Mouse (Mus musculus) inflammation-experienced regulatory T-cells, adult 6 months (primary cell): ENCODE results near the gene Drap1. TPM values are rescaled to one million over a fixed set of nuclear protein-coding genes. Genes with fewer than 3 reads are reported as not detected.
A peak's percentile ranks its signal among the peaks of the same experiment; 100 is the strongest.

Experiments
- ATAC-seq: one replicate; pipeline ENCODE4 v1.8.0; 2017
- polyA plus RNA-seq, 3 experiments: library from polyadenylated mRNA; unstranded; fragments of 100-300 nt; shearing (Covaris generic); gene quantifications; one replicate each; pipeline ENCODE4 v1.2.1; 2017

The Drap1 gene
- polyA plus RNA-seq, 3 experiments from 2014 or later = 43.1 to 54.2 (median 47.1) TPM

DNA sequence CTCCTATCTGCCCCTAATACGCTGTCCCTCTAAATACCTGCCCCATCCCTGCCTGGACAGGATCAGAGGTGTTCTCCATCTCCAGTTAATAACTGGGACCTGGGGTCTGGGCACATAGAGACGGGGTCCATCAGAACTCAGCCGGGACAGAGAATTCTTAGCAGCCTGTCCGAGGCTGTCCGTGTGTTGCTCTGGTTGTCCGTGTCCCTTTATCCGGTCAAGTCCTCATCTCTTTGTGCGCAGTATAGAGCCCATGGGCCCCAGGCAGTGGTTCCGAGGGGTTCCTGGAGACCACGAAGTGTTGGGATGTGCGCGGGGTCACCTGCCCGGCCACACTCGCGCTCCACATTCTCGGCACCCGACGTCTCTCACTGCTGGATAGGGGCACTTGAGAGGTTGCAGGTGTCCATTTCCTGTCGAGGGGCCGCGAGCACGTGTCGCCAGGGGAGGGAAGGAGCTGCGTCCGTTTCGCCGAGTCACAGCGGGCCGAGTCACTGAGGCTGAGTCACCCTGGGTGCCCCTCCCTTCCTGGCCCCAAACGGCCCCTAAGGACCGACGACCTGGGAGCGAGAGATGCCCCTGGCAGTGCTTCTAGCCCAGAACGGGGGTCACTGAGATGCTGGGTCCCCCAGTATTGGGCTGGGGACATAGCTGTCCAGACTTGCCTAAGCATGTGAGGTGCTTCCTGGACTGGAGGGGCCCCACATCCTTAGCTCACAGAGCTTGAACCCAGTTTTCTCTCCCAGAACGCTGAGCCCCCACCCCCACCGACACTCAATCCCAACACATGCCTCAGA, 23.8 kb upstream of the Drap1 start:
- no peak for ATAC-seq

- ATAC-seq = peak; percentile 92
Observed at GRCm38 (mm10) chr19:5447515-5448353, 23.0 kb upstream of the Drap1 start, which contains the start of gene Fosl1. Fosl1 (plus strand) TSS chr19:5447547.

GRCm38 (mm10) chr19:5445747-5446146, 21.0 kb upstream of the Drap1 start:
- no peak for ATAC-seq

GRCm38 (mm10) chr19:5444954-5445353, 20.2 kb upstream of the Drap1 start:
- no peak for ATAC-seq

GRCm38 (mm10) chr19:5444371-5444908, 19.7 kb upstream of the Drap1 start:
- no peak for ATAC-seq

GRCm38 (mm10) chr19:5433951-5434350, 9.2 kb upstream of the Drap1 start:
- no peak for ATAC-seq

DNA sequence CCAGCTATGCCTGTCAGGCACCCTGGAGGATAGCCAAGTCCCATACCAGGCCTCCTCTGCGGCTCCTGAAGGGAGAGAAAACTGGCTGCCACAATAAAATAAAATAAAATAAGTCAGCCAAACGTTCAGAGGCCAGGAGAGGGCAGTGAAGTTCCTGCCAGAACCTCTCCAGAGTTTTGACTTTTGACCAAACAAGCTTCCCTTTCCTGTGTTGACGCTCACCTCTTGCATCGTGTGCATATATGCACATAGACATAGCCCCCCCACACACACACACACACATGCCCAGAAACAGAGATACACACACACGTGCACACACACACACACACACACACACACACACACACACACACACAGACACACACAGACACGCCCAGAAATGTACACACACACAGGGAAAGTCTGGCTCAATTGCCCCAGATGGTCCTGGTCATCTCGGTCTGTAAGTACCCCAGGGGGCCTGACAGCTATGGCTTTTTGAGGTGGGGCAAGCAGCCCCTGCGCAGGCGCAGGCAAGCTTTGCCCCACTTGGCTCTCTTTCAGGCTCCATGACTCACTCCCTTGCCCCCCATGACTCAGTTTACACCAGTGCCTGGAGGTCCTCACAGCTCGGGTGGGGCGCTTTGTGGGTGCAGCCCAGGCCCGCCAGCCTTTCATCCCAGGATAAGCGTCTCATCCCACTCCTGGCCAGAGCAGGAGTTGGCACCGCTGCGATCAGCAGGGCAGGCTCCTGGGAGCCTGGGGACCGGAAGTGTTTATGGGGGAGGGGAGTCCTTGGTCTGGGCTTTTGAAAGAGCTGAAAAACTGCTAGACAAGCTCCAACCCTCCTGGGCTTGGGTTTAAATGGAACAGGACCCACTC, 8.4 kb upstream of the Drap1 start:
- ATAC-seq = peak; percentile 68

GRCm38 (mm10) chr19:5431911-5432464, 7.2 kb upstream of the Drap1 start:
- ATAC-seq = no peak

- no peak for ATAC-seq
Observed at GRCm38 (mm10) chr19:5430408-5430807, 5.6 kb upstream of the Drap1 start.

GRCm38 (mm10) chr19:5429806-5430205, 5.0 kb upstream of the Drap1 start:
- no peak for ATAC-seq

- ATAC-seq = no peak
Observed at GRCm38 (mm10) chr19:5429219-5429618, 4.4 kb upstream of the Drap1 start.

DNA sequence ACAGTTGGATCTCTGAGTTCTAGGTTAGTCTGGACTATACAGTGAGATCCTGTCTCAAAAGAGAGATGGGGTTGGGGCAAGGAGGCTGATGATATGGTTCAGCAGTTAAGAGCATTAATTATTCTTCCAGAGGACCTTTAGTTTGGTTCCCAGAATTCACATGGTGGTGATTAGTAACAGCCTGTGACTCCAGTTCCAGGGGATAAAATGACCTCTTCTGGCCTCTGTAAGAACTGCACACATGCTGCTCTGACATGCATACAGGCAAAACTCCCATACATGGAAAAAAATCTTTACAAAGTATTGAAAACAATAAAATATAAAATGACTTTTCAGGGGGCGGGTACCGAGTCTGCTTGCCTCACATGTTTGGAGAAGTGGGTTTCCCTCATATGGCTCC, 3.3 kb upstream of the Drap1 start:
- no peak for ATAC-seq

DNA sequence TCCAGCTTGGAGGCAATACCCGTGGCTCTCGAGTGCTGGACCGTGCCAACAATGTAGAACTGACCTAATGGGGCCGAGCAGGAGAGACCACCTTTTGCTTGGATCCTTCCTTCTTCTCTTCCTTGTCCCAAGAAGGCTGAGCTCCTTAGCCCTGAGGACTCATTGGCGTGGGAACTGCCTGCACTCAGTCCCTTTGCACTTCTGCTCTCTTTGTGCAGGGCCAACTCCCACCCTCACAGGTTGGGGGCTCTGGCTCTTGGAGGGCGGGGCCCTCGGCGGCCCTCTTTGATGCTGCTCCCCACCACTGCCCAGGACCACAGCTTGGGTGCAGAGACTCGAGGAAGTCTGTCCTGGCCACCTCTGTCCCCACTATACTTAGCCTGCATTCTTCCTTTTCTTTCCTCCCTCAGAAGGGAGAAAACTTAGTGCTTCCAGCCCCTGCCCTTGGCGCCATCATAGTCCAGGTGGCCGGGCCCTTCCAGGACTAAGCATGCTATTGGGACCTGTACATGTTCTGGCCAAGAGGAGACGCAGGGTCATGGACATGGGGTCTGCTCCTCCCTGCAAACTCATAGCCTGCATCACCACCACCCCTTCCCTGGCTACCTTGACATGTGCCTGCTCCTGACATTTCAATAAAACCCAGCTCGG, 2.0 kb upstream of the Drap1 start:
- no peak for ATAC-seq

GRCm38 (mm10) chr19:5425906-5426565, 1.3 kb upstream of the Drap1 start:
- no peak for ATAC-seq

GRCm38 (mm10) chr19:5424092-5424781, 542 bp downstream of the Drap1 start:
- ATAC-seq = peak; percentile 48

DNA sequence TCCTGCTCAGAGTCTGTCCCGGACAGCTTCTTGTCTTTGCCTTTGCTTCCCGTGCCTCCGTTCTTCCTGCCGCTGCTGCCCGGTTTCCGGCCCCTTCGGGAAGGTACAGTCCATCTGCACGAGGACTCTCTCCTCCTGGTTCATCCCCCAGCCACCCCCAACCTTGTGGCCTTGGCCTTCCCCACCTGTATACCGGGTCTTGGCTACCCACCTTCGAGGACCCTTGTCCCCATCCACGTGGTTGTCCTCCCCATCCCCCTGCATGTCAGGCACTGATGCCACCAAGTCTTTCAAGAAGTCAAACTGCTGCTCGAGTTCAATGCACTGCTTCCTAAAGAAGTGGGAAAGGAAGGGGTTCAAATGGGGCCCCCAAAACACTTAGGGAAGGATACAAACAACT, 1.2 kb downstream of the Drap1 start:
- no peak for ATAC-seq

DNA sequence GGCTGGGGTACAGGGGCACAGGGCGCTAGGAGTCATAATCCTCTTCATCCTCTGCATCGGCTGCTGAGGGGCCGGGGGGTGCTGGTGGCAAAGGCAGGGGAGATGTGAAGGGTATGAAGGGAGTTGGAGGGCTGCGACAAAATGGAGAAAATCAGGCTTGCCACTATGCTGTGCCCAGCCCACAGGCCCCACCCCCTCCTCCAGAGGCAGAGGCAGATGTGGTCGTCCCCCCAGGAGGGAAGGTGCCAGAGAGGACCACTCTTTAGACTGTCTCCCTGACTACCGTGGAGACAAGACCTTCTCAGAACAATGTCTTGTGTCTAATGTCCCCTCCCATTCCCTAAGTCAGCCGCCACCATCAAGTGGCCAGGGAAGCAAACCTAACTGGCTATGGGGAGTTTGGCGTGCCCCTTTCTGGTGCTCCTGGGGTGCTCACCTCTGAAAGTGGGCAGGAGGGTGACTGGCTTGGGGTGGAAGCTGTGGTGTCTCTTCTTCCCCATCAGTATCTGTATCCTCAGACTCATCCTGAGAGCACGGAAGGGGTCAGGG, 1.8 kb downstream of the Drap1 start:
- ATAC-seq = no peak

DNA sequence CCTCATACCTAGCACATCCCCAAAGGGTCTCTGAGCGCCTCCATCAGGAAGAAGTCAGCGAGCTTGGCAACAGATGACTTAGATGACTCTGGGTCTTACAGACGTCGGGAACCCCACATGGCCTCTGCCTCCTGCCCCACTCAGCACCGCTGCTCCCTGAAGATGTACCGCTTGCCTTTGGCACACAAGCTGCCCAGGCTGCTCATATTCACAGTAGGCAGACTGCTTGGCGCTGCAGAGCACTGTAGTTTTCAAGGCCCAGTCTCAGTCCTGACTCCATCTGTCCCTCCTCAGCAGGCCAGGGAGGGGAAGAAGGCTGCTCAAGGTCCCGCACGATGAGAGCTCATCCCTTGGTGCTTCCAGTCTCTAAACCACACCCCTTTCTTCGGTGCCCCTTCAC, 2.5 kb downstream of the Drap1 start:
- ATAC-seq = no peak

- ATAC-seq = no peak
Observed at GRCm38 (mm10) chr19:5421784-5422183, 3.0 kb downstream of the Drap1 start.

- ATAC-seq = no peak
Observed at GRCm38 (mm10) chr19:5420579-5420978, 4.2 kb downstream of the Drap1 start.
